Mouse (Mus musculus): ENCODE measurements around the gene Arhgdig. TPM values are rescaled to one million over a fixed set of nuclear protein-coding genes. Genes with fewer than 3 reads are reported as not detected.

The Arhgdig gene
- polyA plus RNA-seq, 1 experiment from 2014 or later, result 6.9 TPM

- Histone ChIP-seq H3K4me3 (ENCODE audit: control insufficient read depth in 1 of 2, insufficient read depth in 1 of 2, low read depth in 1 of 2, low read length in 2 of 2) (no peak overlapping the region), H3K27ac (replicated peaks in 1 of 2; ENCODE audit: control insufficient read depth in 1 of 2, insufficient read depth in 1 of 2, low read depth in 2 of 2, low read length in 2 of 2) (no peak overlapping the region), H3K4me1 (ENCODE audit: control insufficient read depth in 2 of 2, insufficient read depth in 2 of 2, low read length in 2 of 2) (peaks cover 0 to 10% of the 10 kb centered on the region in 2 experiments; a peak in 2 of 4 replicates), H3K9ac (ENCODE audit: low read length) (no peak overlapping the region), H3K4me2 (ENCODE audit: low read length) (no peak overlapping the region), H3K36me3 (ENCODE audit: control insufficient read depth, insufficient read depth, low read length) (no peaks in the 10 kb centered on the region), H3K9me3 (ENCODE audit: control insufficient read depth, low read length) (no peaks in the 10 kb centered on the region), H3K27me3 (ENCODE audit: control insufficient read depth, insufficient read depth, low read length) (peaks cover 48% of the 10 kb centered on the region)
- WGBS, result 33% methylated on average over 11 of the region's 11 CpGs
- no peak for ATAC-seq (ENCODE audit: insufficient number of reproducible peaks, insufficient read depth, low FRiP score, low read depth)
Observed at GRCm38 (mm10) chr17:26204766-26205165, 2.8 kb downstream of the Arhgdig start.

DNA sequence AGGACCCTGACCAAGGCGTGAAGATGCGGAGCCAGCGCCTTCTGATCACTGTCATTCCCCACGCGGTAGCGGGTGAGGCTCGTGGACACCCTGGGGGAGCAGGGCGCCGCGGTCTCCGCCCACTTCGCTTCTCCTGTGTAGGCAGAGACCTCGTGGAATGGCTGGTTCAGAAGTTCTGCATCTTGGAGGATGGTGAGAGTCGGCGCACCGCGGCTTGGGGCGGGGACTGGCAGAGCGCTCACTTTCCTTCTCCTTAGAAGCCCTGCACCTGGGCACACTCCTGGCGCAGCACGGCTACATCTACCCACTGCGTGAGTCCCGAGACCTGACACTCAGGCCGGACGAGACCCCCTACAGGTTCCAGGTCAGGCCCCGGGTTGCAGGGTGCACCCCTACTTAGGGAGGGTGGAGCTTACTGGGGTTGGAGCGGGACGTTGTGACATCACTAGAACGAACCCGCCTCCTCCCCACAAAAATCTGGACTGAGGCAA is 4.2 kb downstream of the Arhgdig start:
- Histone ChIP-seq H3K4me1 (ENCODE audit: control insufficient read depth in 2 of 2, insufficient read depth in 2 of 2, low read length in 2 of 2) (peaks cover 0 to 10% of the 10 kb centered on the region in 2 experiments; a peak in 2 of 4 replicates), H3K9ac (ENCODE audit: low read length) (peak overlapping the region; percentile 57), H3K9me3 (ENCODE audit: control insufficient read depth, low read length) (no peaks in the 10 kb centered on the region), H3K4me3 (ENCODE audit: control insufficient read depth in 1 of 2, insufficient read depth in 1 of 2, low read depth in 1 of 2, low read length in 2 of 2) (peak overlapping the region; percentile 53 to 59), H3K27me3 (ENCODE audit: control insufficient read depth, insufficient read depth, low read length) (peaks cover 56% of the 10 kb centered on the region), H3K4me2 (ENCODE audit: low read length) (peak overlapping the region; percentile 97), H3K27ac (replicated peaks in 1 of 2; ENCODE audit: control insufficient read depth in 1 of 2, insufficient read depth in 1 of 2, low read depth in 2 of 2, low read length in 2 of 2) (no peak overlapping the region), H3K36me3 (ENCODE audit: control insufficient read depth, insufficient read depth, low read length) (no peaks in the 10 kb centered on the region)
- no peak for ATAC-seq (ENCODE audit: insufficient number of reproducible peaks, insufficient read depth, low FRiP score, low read depth)
- 1% methylated on average over 29 of the region's 30 CpGs for WGBS

GRCm38 (mm10) chr17:26202737-26203136 is 4.8 kb downstream of the Arhgdig start, which contains the start of gene Rgs11:
TSS of gene Rgs11 (plus strand) at chr17:26202951.
- Histone ChIP-seq H3K4me1 (ENCODE audit: control insufficient read depth in 2 of 2, insufficient read depth in 2 of 2, low read length in 2 of 2) (peaks cover 0 to 10% of the 10 kb centered on the region in 2 experiments; a peak in 2 of 4 replicates), H3K9ac (ENCODE audit: low read length) (peak within 1 kb of the TSS; percentile 57), H3K9me3 (ENCODE audit: control insufficient read depth, low read length) (no peaks in the 10 kb centered on the region), H3K27me3 (ENCODE audit: control insufficient read depth, insufficient read depth, low read length) (peaks cover 56% of the 10 kb centered on the region), H3K4me2 (ENCODE audit: low read length) (peak within 1 kb of the TSS; percentile 97), H3K4me3 (ENCODE audit: control insufficient read depth in 1 of 2, insufficient read depth in 1 of 2, low read depth in 1 of 2, low read length in 2 of 2) (peak within 1 kb of the TSS; percentile 53 to 59), H3K27ac (replicated peaks in 1 of 2; ENCODE audit: control insufficient read depth in 1 of 2, insufficient read depth in 1 of 2, low read depth in 2 of 2, low read length in 2 of 2) (no peak within 1 kb of the TSS), H3K36me3 (ENCODE audit: control insufficient read depth, insufficient read depth, low read length) (peaks cover 3% of the 10 kb centered on the region; the same call in 1 of the 2 replicates)
- ATAC-seq (ENCODE audit: insufficient number of reproducible peaks, insufficient read depth, low FRiP score, low read depth), result no peak
- 2% methylated on average over 22 of the region's 22 CpGs for WGBS

DNA sequence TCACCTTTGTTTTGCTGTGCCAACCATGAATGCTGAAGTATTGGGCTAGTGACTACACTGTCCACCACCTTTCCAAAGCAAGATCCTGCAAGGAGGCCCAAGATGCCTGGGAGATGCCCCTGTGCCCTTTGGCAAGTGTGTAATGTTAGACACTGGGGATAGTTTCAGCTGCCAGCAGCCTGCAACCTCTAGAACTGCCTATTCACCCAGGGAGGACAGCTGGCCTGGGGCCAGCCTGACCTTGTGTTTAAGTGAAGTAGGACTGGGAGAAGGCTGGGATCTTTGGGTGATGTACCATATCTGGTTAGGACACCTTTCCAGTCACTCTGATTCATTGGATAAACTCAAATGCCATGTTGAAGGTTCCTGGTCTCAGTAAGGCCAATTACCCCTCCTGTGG is 5.6 kb downstream of the Arhgdig start:
- Histone ChIP-seq H3K9me3 (ENCODE audit: control insufficient read depth, low read length) (no peaks in the 10 kb centered on the region), H3K27me3 (ENCODE audit: control insufficient read depth, insufficient read depth, low read length) (peaks cover 56% of the 10 kb centered on the region), H3K27ac (replicated peaks in 1 of 2; ENCODE audit: control insufficient read depth in 1 of 2, insufficient read depth in 1 of 2, low read depth in 2 of 2, low read length in 2 of 2) (no peak overlapping the region), H3K9ac (ENCODE audit: low read length) (no peak overlapping the region), H3K4me3 (ENCODE audit: control insufficient read depth in 1 of 2, insufficient read depth in 1 of 2, low read depth in 1 of 2, low read length in 2 of 2) (no peak overlapping the region), H3K4me1 (ENCODE audit: control insufficient read depth in 2 of 2, insufficient read depth in 2 of 2, low read length in 2 of 2) (peaks cover 0 to 10% of the 10 kb centered on the region in 2 experiments; a peak in 2 of 4 replicates), H3K4me2 (ENCODE audit: low read length) (no peak overlapping the region), H3K36me3 (ENCODE audit: control insufficient read depth, insufficient read depth, low read length) (peaks cover 9% of the 10 kb centered on the region)
- ATAC-seq (ENCODE audit: insufficient number of reproducible peaks, insufficient read depth, low FRiP score, low read depth), result no peak

DNA sequence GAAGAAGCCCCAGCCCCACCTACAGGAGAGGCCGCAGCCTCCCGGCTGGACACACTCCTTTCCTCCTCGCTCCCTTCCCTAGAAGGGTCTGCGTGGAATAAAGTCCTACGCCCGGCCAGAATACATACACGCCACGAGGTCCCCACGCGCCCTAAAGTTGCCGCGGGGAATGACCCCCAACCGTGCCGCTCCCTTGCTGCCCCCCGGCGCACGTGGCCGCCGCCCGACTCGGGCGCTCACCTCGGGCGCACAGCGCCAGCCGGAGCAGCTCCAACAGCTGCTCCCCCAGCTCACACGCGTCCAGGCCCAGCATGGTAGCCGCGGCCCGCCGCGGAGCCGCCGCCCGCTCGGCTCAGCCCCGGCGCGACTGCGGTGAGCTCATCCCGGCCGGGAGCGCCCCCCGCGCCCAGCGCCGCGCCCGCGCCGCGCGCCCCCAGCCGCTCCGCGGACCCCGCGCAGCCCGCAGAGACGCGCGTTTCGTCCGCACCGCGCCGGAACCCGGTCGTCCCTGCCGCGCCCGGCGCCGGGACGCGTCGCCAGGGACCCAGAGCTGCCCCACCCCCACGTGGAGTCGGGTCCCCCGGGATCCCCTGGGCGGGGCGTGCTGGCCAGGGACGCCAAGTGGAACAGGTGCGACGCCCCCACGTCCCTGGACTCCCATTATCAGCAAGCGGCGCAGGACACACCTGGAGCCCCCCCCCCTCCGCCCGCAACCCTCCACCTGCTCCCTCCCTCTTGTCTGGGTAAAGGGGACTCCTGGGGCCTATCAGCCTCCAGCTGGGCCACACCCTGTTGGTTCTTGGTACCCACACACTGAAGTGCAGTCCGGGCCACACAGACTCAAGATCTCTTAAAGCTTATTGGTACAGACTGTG is 6.5 kb downstream of the Arhgdig start:
- no peak for ATAC-seq (ENCODE audit: insufficient number of reproducible peaks, insufficient read depth, low FRiP score, low read depth)
- 1% methylated on average over 83 of the region's 92 CpGs for WGBS
- H3K4me1 ChIP-seq (ENCODE audit: control insufficient read depth in 2 of 2, insufficient read depth in 2 of 2, low read length in 2 of 2), result peaks cover 0 to 10% of the 10 kb centered on the region in 2 experiments; a peak in 2 of 4 replicates
- H3K27me3 ChIP-seq (ENCODE audit: control insufficient read depth, insufficient read depth, low read length), result peaks cover 56% of the 10 kb centered on the region
- peak overlapping the region; percentile 48 to 54 for H3K4me3 ChIP-seq (ENCODE audit: control insufficient read depth in 1 of 2, insufficient read depth in 1 of 2, low read depth in 1 of 2, low read length in 2 of 2)
- H3K4me2 ChIP-seq (ENCODE audit: low read length), result peak overlapping the region; percentile 96
- H3K27ac ChIP-seq (replicated peaks in 1 of 2; ENCODE audit: control insufficient read depth in 1 of 2, insufficient read depth in 1 of 2, low read depth in 2 of 2, low read length in 2 of 2), result no peak overlapping the region
- H3K9ac ChIP-seq (ENCODE audit: low read length), result peak overlapping the region; percentile 67
- H3K9me3 ChIP-seq (ENCODE audit: control insufficient read depth, low read length), result no peaks in the 10 kb centered on the region
- H3K36me3 ChIP-seq (ENCODE audit: control insufficient read depth, insufficient read depth, low read length), result peaks cover 18% of the 10 kb centered on the region

DNA sequence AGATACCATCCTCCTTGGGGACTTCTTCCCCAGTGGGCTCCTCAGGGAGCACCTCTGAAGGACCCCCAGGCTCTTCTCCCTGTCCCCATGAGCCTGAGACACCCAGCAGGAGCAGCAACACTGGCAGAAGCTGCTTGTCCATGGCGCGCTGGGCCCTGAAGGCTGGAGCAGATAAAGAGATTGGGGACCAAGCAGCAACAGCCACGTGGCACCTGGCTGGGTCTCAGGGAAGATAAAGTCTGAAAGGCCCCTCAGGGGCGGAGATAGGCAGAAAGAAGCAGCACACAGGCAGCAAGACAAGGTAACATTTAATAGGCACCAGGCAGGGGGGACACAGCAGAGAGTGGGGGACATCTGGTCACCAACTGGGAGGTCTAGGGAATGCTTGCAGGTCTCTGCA is 8.7 kb downstream of the Arhgdig start, which contains the start of gene Pdia2:
Gene Pdia2, minus strand, starts transcription at position 196 of the 400 bp plus-strand sequence.
- Histone ChIP-seq H3K36me3 (ENCODE audit: control insufficient read depth, insufficient read depth, low read length) (peaks cover 40% of the 10 kb centered on the region), H3K27me3 (ENCODE audit: control insufficient read depth, insufficient read depth, low read length) (peaks cover 46% of the 10 kb centered on the region), H3K4me1 (ENCODE audit: control insufficient read depth in 2 of 2, insufficient read depth in 2 of 2, low read length in 2 of 2) (peaks cover 0 to 10% of the 10 kb centered on the region in 2 experiments; a peak in 2 of 4 replicates), H3K4me3 (ENCODE audit: control insufficient read depth in 1 of 2, insufficient read depth in 1 of 2, low read depth in 1 of 2, low read length in 2 of 2) (no peak within 1 kb of the TSS), H3K27ac (replicated peaks in 1 of 2; ENCODE audit: control insufficient read depth in 1 of 2, insufficient read depth in 1 of 2, low read depth in 2 of 2, low read length in 2 of 2) (no peak within 1 kb of the TSS), H3K9me3 (ENCODE audit: control insufficient read depth, low read length) (no peaks in the 10 kb centered on the region), H3K9ac (ENCODE audit: low read length) (no peak within 1 kb of the TSS), H3K4me2 (ENCODE audit: low read length) (no peak within 1 kb of the TSS)
- no peak for ATAC-seq (ENCODE audit: insufficient number of reproducible peaks, insufficient read depth, low FRiP score, low read depth)
- 52% methylated on average over 4 of the region's 4 CpGs for WGBS

- WGBS, result 95% methylated on average over 15 of the region's 15 CpGs
- no peak overlapping the region for H3K27ac ChIP-seq (replicated peaks in 1 of 2; ENCODE audit: control insufficient read depth in 1 of 2, insufficient read depth in 1 of 2, low read depth in 2 of 2, low read length in 2 of 2)
- H3K4me3 ChIP-seq (ENCODE audit: control insufficient read depth in 1 of 2, insufficient read depth in 1 of 2, low read depth in 1 of 2, low read length in 2 of 2), result no peak overlapping the region
- H3K9me3 ChIP-seq (ENCODE audit: control insufficient read depth, low read length), result no peaks in the 10 kb centered on the region
- H3K9ac ChIP-seq (ENCODE audit: low read length), result no peak overlapping the region
- no peaks in the 10 kb centered on the region for H3K4me1 ChIP-seq (ENCODE audit: control insufficient read depth in 2 of 2, insufficient read depth in 2 of 2, low read length in 2 of 2)
- H3K36me3 ChIP-seq (ENCODE audit: control insufficient read depth, insufficient read depth, low read length), result peaks cover 98% of the 10 kb centered on the region
- no peak overlapping the region for H3K4me2 ChIP-seq (ENCODE audit: low read length)
- ATAC-seq (ENCODE audit: insufficient number of reproducible peaks, insufficient read depth, low FRiP score, low read depth), result no peak
- no peaks in the 10 kb centered on the region for H3K27me3 ChIP-seq (ENCODE audit: control insufficient read depth, insufficient read depth, low read length)
Observed at GRCm38 (mm10) chr17:26192481-26193190, 14.9 kb downstream of the Arhgdig start.

Data from heart, embryonic 14.5 days (tissue).